Comparison of ENCODE assay signal across 23 mouse cellular contexts in the genomic region with DNA sequence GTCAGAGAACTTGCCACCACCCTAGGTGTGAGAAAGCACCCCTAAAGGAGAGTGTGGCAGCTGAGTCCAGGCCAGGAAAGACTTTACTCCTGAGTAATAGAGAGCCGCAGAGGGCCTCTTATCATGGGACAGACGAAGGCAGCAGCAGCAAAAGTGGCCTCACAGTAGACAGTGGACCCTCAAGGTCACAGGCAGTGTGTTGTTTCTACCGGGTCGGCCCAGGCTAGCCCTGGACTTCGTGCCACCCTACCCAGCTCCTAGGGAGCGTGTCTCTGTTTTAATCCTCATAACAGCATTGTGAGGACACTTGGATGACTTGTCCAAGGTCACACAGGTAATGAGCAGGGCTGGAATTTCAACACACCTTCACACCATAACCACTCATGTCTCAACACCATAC. TPM values are rescaled to one million over a fixed set of nuclear protein-coding genes. Genes with fewer than 3 reads are reported as not detected.
"Had no signal": no experiment of that assay in that cellular context is flagged by ENCODE, and none has a peak within 500 bp of the region (broad histone marks: within the 10 kb centered on the region; RNA-seq: fewer than 3 reads in every experiment).

No protein-coding gene starts in this region.

- H3K4me3 ChIP-seq: neural tube, embryonic 13.5 days; neural tube, embryonic 15.5 days; stomach, embryonic 15.5 days had no signal

- H3K9me3 ChIP-seq: neural tube, embryonic 13.5 days; neural tube, embryonic 15.5 days; stomach, embryonic 15.5 days had no signal

- H3K9ac ChIP-seq: neural tube, embryonic 13.5 days; neural tube, embryonic 15.5 days; stomach, embryonic 15.5 days had no signal

- DNase-seq: retina, postnatal 1 day; right cerebral cortex, adult 18-20 months; right cerebral cortex, postnatal 14 days; right cerebral cortex, postnatal 25 days; right cerebral cortex, postnatal 4 days; spleen, adult 18-20 months; thymus, adult 2 months; thymus, postnatal 14 days; thymus, postnatal 25 days; thymus, postnatal 36 days; thymus, postnatal 4 days had no signal

- H3K27ac ChIP-seq: neural tube, embryonic 13.5 days; neural tube, embryonic 15.5 days; stomach, embryonic 15.5 days; stomach, postnatal 0 days had no signal

- H3K4me2 ChIP-seq: neural tube, embryonic 13.5 days; stomach, embryonic 15.5 days had no signal

RNA-seq across cellular contexts. Expression of a gene that starts 2.9 kb away (rescaled TPM):
- total RNA-seq: neutrophil, adult 5-6 weeks had no signal
- polyA plus RNA-seq: small intestine, adult 2 months; spleen, adult 2 months; urinary bladder, adult 2 months had no signal

RNA-seq across cellular contexts. Expression of a gene that starts 18.7 kb away (rescaled TPM):
- total RNA-seq: neutrophil, adult 5-6 weeks had no signal
- polyA plus RNA-seq: neural tube, embryonic 13.5 days; neural tube, embryonic 14.5 days; neural tube, embryonic 15.5 days; small intestine, adult 2 months; spleen, adult 2 months; stomach, embryonic 14.5 days; stomach, embryonic 15.5 days; stomach, embryonic 16.5 days; stomach, postnatal 0 days; thymus, adult 2 months; thymus, postnatal 0 days; urinary bladder, adult 2 months had no signal
